Mouse (Mus musculus) testis, postnatal 10 days (tissue): Measurements from ENCODE around the gene Sema3f.

Source experiments
- DNase-seq: peaks from one replicate; pipeline ENCODE4 v3.0.0; 2021; ENCODE audit warnings: low spot score

Sema3f gene

DNA sequence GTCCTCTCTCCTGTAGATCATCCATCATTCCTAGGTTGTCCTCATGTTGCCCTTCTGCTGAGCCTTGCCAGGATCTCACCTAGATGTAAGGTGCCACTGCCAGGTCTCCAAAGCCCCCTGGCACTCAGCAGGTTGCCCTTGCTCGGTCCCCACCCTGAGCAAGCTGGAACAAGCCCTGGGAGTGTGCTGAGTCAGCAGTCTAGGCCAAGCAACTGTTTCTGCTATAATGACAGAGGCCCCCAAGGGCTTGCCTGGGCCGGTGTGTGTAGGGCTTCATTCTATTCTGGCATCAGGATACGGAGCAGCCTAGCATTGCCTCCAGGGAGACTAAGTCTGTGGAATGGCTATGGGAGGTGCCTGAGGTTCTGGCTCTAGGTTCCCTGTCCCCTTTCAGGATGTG, 49.5 kb downstream of the Sema3f start:
- no peak for DNase-seq

DNA sequence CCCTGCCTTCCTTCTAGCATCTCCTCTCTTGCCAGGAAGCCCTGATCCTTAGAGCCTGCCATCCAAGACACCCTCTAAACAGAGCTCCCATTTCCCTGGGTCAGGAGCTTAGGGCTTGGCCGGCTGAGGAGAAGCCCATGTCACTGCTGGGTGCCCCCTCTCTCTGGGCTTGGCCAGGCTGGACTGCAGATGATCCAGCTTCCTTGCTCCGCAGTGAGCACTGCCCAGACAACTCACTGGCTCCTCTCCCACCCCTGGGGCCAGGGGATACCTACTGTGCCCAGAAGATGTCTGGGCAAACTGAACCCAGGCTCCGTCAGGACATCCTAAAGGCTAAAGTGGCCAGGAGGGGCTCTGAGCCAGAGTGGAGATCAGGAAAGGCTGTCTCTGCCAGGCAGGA, 50.3 kb downstream of the Sema3f start:
- no peak for DNase-seq

DNA sequence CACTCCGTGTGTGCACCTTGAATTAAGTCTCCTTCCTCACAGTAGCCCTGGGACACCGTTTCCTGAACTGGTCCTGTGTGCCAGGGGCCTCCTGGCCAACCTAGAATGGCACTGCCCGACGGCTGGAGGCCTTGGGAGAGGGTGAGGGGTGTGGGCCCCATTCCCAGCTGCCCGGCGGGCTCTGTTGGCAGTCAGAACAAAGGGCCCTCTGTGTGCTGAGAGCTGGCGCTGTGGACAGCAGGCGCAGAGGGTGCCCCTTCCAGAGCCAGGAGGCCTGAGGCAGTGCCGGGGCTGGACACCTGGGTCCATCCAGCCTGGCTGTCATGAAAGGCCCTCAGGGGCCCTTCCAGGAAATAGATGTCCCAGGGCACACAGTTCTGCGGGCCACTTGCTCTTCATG, 50.7 kb downstream of the Sema3f start:
- no peak for DNase-seq

DNA sequence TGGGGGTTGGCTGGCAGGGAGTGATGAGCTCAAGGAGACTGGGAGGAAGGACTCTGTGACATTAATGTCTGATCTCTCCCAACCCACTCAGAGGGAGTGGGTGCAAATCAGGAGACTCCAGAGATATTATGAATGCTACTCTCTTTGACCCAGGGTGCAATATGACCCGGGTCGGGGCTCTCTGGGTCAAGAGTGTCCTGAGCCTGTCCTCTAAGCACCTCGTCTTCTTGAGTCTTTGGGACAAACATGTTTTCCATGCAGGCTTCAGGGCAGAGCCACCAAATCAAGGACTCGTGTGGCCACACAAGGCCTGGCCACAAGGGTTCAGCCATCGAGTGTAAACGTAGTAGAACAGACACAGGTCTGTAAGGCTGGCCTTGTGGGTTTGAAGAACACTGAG, 52.2 kb downstream of the Sema3f start:
- DNase-seq, result no peak

DNA sequence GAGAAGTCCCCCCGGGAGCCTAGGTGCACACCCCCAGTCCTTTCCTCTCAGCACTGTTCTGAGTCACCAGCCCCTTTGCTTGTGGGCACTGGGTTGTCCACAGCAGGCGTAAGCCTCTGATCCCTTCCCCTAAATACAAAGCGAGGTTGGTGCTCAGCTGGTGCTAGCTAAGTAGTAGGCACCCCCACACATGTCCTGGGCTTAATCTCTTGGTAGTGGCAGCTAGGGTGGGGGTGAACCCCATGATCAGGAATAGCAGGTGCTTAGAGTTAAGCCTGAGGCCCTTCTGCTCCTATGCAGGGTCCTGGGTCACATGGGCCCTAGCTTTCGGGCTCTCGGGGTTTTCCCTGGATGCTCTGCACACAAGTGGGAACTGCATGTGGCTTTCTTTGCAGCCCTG, 53.1 kb downstream of the Sema3f start:
- DNase-seq, result no peak

DNA sequence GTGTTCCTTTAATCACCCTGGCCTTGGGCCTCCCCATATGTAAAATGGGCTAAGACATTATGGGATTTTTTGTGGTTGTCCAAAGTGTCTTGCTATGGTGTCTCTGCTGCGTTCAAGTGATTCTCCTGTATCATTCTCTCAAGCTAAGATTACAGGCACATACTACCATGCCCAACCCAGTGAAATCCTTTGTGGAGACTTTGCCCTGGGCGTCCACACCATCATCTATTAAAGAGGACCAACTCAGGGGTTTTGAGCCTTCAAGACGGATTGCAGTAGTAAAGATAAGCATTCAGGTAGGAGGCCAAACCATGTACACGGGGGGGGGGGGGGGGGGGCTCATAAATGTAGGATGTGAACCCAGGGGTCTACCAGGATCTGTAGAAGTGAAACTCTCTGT, 55.7 kb downstream of the Sema3f start:
- no peak for DNase-seq

DNA sequence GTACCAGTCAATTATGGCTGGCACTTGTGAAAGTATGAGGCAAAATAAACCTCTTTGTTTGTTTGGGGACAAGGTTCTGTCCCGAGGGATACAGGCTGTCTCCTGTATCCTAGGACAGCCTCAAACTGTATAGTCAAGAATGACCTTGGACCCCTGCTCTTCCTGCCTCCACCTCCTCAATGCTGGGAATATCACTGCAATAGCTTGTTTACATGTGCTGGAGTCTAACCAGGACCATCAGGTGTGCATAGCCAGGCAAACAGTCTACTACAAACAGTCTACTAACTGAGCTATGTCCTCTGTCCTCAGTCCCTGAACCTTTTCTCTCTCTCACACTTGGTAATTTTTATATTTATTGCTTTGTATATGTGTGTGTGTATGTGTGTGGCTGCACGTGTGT, 56.8 kb downstream of the Sema3f start:
- no peak for DNase-seq

DNA sequence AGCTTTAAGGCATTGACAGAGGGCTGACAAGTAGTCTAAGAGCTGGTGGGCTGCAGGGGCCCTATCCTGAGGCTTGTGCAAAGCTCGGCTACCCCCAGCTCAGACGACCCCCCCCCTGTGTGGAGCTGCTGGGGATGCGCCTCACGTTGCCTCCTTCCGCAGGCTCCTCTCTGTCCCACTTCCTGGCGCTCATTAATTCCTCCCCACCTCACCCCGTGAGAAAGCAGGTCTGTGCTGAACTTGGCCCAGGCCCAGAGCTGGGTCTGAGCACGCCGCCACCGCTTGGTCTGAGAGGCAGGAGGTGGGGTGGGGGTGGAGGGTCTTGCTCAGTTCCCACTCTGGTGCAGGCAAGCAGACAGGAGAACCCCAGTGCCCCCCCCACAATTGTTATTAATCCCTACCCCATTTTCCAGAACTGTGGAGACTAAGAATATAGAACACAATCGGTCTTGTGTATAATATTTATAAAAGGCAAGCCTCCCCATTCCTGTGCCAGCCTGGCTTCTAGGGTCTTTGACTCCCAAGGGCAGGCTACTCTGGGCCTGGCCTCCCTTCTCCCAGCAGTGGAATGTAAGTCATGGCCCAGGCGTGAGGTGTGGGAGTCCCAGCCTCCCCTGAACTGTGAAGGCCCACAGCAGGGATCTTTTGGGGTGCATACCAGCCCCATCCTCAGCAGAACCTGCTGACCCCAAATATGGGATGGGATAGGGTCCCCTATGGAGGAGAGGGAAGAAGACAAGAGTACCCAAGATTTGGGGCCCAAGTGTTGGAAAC, 59.4 kb downstream of the Sema3f start:
- DNase-seq, result no peak

DNA sequence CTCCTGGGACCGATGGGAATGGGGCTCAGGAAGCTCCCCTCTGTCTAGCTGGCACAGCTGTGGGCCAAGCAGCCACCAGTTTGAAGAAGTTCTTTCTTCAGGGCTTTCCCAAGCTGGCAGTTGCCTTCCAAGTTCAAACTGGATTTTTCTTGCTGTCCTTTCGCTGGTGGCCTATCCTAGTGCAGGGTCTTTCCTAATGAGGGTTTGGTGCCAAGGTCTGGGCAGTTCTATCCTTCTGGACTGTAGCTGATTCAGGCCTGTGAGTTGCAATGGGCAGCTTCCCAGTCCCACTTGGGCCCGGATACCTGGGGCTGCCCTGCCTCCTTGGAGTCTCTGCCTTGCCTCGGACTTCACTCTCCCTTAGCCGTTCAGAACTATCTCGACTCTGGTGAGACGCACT, 60.0 kb downstream of the Sema3f start:
- no peak for DNase-seq

DNA sequence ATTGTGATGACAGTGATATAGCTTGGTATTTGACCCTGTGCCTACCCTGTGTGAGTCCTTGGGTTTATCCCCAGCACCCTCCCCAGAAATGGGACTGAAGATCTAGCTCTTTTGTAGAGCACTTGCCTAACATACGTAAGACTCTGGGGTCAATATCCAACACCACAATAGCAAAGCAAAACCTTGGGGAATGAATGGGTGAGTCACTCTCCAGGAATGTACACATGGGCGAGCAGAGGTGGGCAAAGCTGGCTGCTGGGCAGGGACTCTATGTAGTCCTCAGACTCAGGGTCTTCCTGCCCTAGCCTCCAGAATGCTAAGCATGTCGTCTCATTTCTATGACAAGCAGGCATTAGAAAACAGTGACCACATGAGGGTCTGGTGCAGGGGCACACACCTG, 61.5 kb downstream of the Sema3f start:
- no peak for DNase-seq

DNA sequence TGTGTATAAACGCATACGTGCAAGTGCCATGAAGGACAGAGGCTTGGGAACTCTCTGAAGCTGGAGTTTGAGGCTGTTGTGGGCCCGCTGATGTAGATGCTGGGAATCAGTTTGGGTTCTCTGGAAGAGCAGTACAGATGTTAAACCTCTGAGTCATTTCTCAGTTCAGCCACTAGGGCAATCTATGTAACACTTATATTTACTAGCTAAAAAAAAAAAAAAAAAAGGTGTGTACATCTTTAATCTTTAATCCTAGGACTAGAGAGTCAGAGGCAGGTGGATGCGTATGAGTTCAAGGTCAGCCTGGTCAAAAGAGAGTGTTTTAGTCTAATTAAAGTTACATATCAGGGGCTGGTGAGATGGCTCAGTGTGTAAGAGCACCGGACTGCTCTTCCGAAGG, 63.3 kb downstream of the Sema3f start:
- DNase-seq, result no peak

DNA sequence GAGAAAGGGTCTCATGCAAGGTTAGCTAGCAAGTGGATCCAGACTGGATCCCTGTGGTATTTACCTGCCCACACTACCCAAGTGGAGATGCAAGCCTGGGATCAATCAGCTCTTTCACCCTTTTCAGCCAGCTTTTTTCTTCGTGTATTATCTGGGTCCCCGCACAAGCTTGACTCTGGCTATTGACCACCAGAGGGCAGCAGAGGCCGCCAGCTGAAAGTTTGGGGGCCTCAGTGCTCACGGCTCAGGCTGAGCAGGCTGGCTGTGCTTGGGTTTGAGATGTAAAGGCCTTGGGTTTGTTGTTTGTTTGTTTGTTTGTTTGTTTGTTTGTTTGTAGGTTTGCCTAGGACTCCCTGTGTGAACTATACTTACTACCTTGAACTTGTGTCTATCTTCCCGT, 64.7 kb downstream of the Sema3f start:
- DNase-seq, result peak; percentile 88

DNA sequence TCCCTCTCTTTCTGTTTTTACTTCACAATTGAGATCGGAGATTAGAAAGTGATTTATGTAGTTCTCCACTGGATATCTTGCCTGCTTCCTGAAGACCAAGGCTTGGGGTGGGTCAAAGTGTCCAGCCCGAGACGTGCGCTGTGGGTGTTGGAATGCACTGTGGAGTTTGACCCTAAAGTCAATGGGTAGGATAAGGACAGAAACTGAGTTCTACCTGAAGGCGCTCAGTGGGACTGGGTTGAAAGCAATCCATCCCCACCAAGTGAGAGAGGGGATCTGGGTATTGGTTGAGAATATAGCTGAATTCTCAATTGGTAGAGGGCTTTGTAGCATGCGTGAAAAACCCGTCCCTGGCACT, 65.1 kb downstream of the Sema3f start:
- no peak for DNase-seq

DNA sequence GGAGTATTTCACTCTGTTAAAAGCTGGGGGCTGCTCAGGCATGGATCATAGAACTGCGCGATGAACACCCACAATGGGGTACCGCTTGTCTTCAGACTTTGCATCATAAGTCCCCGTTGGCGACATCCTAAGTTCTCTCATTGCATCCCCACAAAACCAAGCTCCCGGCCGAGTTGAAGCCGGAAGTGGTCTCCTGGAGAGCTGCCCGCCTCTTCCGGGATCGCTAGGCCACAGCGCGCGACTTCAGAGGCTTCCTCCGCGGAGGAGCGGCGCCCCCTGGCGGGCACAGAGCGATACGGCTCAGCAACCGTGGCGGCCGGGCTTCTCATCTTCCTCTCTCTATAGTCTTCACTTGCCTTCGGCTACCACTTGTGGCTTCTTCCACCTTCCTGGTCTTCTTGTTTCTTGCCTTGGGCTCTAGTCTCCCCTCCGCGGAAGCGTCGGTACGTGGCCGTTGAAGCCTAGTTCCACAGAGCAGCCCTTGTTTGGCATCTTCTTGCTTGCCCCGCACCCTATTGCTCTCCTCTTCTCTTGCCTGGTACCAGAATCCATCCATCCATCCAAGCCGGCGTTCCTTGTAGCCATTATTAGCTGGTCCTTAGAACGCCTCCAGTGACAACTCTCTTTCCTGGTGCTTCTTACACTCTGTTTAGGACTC, 65.7 kb downstream of the Sema3f start:
- DNase-seq, result peak; percentile 97

DNA sequence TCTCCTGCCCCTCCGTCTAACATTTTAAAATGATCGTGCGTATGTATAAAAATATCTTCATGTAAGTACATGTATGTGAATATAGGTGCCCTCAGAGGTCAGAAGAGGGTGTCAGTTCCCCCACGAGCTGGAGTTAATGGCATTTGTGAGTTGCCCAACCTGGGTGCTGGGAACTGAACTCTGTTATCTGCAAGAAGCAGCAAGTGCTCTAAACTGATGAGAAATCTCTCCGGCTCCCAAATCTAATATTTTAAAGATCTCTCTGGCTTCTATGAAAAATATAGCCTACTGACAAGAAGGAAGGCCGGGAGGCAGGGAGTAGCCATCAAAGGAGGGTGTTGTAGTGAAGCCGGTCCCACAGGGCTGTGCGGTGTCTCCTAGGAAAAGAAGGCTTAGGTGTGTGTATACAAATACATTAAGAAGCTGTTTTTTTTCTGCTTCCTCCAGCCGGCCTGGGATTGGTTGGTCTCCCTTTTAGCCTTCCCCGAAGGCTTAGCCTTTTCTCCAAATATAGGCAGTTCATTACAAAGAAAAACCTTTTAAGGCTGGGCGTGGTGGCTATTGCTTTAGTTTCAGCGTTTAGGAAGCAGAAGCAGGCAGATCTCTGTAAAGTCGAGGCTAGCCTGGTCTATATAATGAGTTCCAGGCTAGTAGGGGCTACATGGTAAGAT, 66.6 kb downstream of the Sema3f start:
- no peak for DNase-seq

DNA sequence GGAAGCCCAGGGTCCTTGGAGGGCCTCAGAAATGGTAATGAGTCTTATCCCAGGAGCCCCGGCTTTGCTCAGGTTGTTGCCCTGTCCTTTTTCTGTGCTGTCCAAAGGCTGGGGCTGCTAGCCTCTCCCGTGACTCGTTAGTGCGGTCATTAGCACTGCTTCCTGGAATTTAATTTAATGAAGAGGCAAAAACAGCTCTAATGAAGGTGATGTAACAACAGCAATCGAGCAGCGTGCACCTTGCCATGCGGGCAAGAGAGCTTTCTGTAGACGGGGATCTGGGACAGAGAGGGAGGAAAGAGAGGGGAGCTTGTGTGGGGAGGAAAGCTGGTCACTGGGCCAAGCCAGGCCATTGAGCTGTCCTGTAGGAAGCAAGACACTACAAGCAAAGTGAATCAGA, 68.6 kb downstream of the Sema3f start:
- DNase-seq, result no peak

DNA sequence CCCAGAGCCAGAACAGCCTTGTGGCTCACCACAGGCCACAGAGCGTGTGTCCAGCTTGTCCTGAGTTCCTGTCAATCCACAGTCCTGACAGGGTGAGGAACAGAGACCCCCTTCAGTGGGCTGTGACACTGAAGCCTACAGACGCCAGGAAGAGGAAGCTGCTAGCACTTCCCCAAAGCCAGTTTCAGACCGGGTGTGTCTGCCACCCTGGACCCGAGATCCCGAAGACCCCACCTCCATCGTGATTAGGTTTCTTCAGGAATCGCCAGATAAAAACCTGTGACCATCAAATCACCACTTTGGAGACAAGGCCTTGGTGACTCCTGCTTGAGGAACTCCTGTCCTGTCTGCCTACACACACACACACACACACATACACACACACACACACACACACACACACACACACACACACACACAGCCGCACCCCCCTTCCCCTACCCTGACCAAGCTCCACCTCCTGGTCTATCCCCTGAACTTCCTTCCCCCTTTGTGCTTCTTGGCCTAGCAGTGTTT, 70.0 kb downstream of the Sema3f start:
- DNase-seq, result no peak

DNA sequence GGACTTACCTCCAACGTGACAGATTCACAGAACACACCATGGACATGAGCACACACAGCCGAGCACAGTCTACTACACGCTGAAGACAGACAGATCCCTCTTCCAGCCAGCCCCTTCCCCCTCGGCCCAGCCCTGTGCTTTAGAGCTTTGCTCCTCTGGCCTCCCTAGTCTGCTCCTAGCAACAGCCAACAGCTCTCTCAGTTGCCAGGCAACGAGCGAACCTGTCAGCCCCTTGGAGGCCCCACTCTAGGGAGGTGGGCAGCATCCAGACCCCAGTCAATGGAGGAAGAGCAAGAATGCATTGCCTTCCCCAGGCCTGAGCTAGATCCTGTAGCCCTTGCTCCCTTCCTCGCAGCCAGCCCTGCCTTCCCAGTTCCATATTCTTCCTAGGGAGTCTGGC, 73.2 kb downstream of the Sema3f start:
- DNase-seq, result no peak

DNA sequence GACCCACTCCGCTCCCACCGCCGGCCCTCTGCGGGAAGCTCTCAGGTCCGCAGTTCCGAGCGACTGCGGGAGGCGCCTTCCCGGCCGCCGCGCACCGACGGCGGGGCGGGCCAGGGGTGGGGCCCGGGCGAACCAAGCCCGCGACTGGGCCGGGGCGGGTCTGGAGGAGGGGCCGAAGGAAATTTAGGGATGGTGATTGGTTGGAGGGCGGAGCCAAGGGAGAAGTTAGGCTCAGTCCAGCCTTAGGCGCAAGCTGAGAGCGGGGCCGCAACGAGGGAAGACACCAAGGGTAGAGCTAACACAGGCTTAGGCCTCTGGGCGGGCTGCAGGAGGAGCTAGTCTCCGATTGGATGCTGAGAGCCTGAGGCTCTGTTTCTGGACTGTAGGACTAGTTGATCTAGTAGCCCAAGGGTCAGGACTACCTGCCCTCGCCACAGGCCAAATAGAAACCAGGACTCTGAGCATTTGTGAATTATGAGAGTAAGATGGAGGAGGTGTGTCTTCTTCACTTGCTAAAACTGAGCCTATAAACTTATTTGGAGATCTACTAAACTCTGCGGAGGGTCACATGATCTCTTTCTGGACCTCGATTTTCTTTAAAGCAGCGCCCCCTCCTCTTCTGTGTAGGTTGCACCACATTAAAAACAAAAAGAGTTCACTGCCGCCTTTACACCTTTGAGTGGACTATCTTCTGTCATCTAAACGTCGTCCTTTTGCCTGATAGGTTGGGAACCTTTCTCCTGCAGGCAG, 74.8 kb downstream of the Sema3f start, which contains the start of gene Gnai2:
Gene Gnai2 (minus strand): TSS at position 89 of the 750 bp plus-strand sequence.
- DNase-seq, result peak; percentile 97

DNA sequence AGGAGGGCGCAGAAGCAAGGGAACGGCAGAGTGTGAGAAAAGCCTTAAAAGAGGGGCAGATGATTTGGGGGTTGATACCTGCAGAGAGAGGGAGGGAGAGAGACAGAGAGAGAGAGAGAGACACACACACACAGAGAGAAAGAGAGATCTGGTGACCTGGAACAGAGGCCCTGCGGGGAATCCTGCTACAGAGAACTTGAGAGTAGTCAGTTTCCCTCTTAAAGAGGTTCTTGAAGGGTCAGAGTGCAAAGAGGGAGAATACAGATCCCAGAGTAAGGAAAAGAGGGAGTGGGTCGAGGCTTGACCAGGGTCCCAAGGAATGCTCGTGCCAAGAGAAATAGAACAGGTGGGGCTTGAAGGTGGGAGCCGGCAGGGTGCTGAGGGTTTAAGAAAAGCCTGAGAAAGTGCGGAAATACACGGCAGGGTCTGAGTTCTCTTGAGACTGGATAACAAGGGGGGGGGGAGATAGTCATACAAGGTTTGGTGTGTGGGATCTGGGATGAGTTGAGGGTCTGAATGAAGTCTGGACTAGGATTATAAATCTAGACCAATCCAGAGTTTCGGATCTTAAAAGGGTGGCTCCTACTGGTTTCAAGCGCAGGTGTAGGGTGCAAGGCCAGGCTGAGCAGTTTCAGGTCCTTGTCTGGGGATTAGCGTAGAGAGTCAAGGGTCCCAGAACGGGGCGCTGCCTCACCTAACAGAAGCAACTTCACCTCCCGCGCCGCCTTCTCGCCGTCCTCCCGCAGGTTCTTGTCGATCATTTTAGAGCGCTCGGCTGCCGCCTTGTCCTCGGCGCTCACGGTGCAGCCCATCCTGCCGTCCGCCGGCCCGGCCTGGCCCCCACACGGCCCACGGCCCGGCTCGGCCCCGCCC, 75.6 kb downstream of the Sema3f start:
- DNase-seq, result no peak

DNA sequence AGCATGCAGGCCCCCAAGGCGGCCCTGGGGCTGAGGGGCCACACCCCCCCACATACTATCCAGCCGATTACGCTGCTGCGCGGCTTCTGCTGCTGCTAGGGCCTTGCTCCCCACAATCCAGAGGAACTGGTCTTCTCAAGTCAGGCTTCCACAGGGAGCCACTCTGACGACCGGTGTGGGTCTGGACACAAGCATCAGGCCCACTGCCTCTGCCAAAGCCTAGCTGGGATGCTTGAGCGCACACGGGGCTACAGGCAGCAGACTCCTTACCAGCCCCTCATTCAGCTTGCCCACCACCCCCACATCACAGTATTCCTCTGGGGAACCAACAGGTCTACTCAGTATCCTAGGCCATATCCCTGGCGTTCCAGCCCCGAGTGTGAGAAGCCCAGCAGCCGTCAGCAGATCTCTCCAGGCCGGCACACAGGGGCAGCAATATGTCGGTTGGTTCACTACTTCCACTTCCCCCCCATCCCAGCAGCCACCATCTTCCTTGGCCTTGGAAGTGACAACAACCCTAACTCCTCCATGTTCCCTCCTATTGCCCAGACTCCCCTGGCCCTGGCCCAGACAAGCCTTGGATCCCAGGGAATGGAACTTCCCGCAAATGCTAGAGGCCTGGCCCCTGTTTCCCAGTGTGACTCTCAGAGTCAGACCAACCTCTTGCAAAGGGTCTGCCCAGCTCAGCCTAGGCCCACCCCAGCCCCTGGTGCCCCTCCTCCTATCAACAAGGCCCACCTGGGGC, 76.4 kb downstream of the Sema3f start:
- peak; percentile 72 for DNase-seq
